Mouse (Mus musculus): Measurements from ENCODE around the gene Gtf2i. TPM values are rescaled to one million over a fixed set of nuclear protein-coding genes. Genes with fewer than 3 reads are reported as not detected.
A peak's percentile ranks its signal among the peaks of the same experiment; 100 is the strongest.

Gtf2i gene
- polyA plus RNA-seq, 1 experiment from 2014 or later, result 232 TPM

- WGBS, result 91% methylated on average over 10 of the region's 10 CpGs
- no peaks in the 10 kb centered on the region for H3K9me3 ChIP-seq
- no peak overlapping the region for H3K27ac ChIP-seq
- no peaks in the 10 kb centered on the region for H3K4me1 ChIP-seq
- peaks cover 96% of the 10 kb centered on the region for H3K36me3 ChIP-seq
- no peak overlapping the region for H3K4me3 ChIP-seq
- H3K4me2 ChIP-seq (replicated peaks), result no peak overlapping the region
- H3K27me3 ChIP-seq, result no peaks in the 10 kb centered on the region
- no peak overlapping the region for H3K9ac ChIP-seq
- ATAC-seq (ENCODE audit: insufficient number of reproducible peaks, insufficient read depth, low FRiP score, low TSS enrichment), result no peak
Measured at GRCm38 (mm10) chr5:134255294-134255693, 59.3 kb downstream of the Gtf2i start.

GRCm38 (mm10) chr5:134253806-134254205 lies 60.8 kb downstream of the Gtf2i start:
- WGBS, result 68% methylated on average over 3 of the region's 3 CpGs
- H3K9me3 ChIP-seq, result no peaks in the 10 kb centered on the region
- H3K27me3 ChIP-seq, result no peaks in the 10 kb centered on the region
- H3K36me3 ChIP-seq, result peaks cover 96% of the 10 kb centered on the region
- H3K4me2 ChIP-seq (replicated peaks), result no peak overlapping the region
- no peak for ATAC-seq (ENCODE audit: insufficient number of reproducible peaks, insufficient read depth, low FRiP score, low TSS enrichment)
- H3K4me1 ChIP-seq, result no peaks in the 10 kb centered on the region
- no peak overlapping the region for H3K9ac ChIP-seq
- no peak overlapping the region for H3K4me3 ChIP-seq
- no peak overlapping the region for H3K27ac ChIP-seq

- H3K4me3 ChIP-seq, result no peak overlapping the region
- no peak overlapping the region for H3K4me2 ChIP-seq (replicated peaks)
- H3K4me1 ChIP-seq, result no peaks in the 10 kb centered on the region
- no peak for ATAC-seq (ENCODE audit: insufficient number of reproducible peaks, insufficient read depth, low FRiP score, low TSS enrichment)
- H3K9me3 ChIP-seq, result no peaks in the 10 kb centered on the region
- H3K27ac ChIP-seq, result no peak overlapping the region
- 98% methylated on average over 4 of the region's 4 CpGs for WGBS
- H3K36me3 ChIP-seq, result peaks cover 99% of the 10 kb centered on the region
- H3K9ac ChIP-seq, result no peak overlapping the region
- no peaks in the 10 kb centered on the region for H3K27me3 ChIP-seq
Measured at GRCm38 (mm10) chr5:134251083-134251482, 63.5 kb downstream of the Gtf2i start.

GRCm38 (mm10) chr5:134250601-134251000 lies 64.0 kb downstream of the Gtf2i start:
- Histone ChIP-seq H3K9ac (no peak overlapping the region), H3K27ac (no peak overlapping the region), H3K4me3 (no peak overlapping the region), H3K9me3 (no peaks in the 10 kb centered on the region), H3K4me1 (no peaks in the 10 kb centered on the region), H3K4me2 (replicated peaks) (no peak overlapping the region), H3K27me3 (no peaks in the 10 kb centered on the region), H3K36me3 (peaks cover 99% of the 10 kb centered on the region)
- ATAC-seq (ENCODE audit: insufficient number of reproducible peaks, insufficient read depth, low FRiP score, low TSS enrichment), result no peak
- 97% methylated on average over 3 of the region's 3 CpGs for WGBS

GRCm38 (mm10) chr5:134249245-134249649 lies 65.3 kb downstream of the Gtf2i start:
- Histone ChIP-seq H3K4me3 (no peak overlapping the region), H3K4me1 (no peaks in the 10 kb centered on the region), H3K4me2 (replicated peaks) (no peak overlapping the region), H3K9me3 (no peaks in the 10 kb centered on the region), H3K9ac (no peak overlapping the region), H3K27ac (no peak overlapping the region), H3K36me3 (peaks cover 99% of the 10 kb centered on the region), H3K27me3 (no peaks in the 10 kb centered on the region)
- no peak for ATAC-seq (ENCODE audit: insufficient number of reproducible peaks, insufficient read depth, low FRiP score, low TSS enrichment)
- 89% methylated on average over 8 of the region's 8 CpGs for WGBS

- Histone ChIP-seq H3K27me3 (no peaks in the 10 kb centered on the region), H3K4me1 (no peaks in the 10 kb centered on the region), H3K9me3 (no peaks in the 10 kb centered on the region), H3K4me2 (replicated peaks) (no peak overlapping the region), H3K9ac (no peak overlapping the region), H3K27ac (no peak overlapping the region), H3K4me3 (no peak overlapping the region), H3K36me3 (peaks cover 99% of the 10 kb centered on the region)
- ATAC-seq (ENCODE audit: insufficient number of reproducible peaks, insufficient read depth, low FRiP score, low TSS enrichment), result no peak
- WGBS, result 86% methylated on average over 14 of the region's 14 CpGs
Measured at GRCm38 (mm10) chr5:134248608-134249244, 65.8 kb downstream of the Gtf2i start.

- Histone ChIP-seq H3K27me3 (no peaks in the 10 kb centered on the region), H3K4me1 (no peaks in the 10 kb centered on the region), H3K9ac (no peak overlapping the region), H3K4me2 (replicated peaks) (no peak overlapping the region), H3K27ac (no peak overlapping the region), H3K4me3 (no peak overlapping the region), H3K36me3 (peaks cover 100% of the 10 kb centered on the region), H3K9me3 (no peaks in the 10 kb centered on the region)
- WGBS, result 90% methylated on average over 5 of the region's 5 CpGs
- no peak for ATAC-seq (ENCODE audit: insufficient number of reproducible peaks, insufficient read depth, low FRiP score, low TSS enrichment)
Measured at GRCm38 (mm10) chr5:134246146-134246545, 68.4 kb downstream of the Gtf2i start.

- Histone ChIP-seq H3K9ac (no peak overlapping the region), H3K4me1 (no peaks in the 10 kb centered on the region), H3K4me3 (no peak overlapping the region), H3K27me3 (no peaks in the 10 kb centered on the region), H3K9me3 (no peaks in the 10 kb centered on the region), H3K36me3 (peaks cover 100% of the 10 kb centered on the region), H3K4me2 (replicated peaks) (no peak overlapping the region), H3K27ac (no peak overlapping the region)
- no peak for ATAC-seq (ENCODE audit: insufficient number of reproducible peaks, insufficient read depth, low FRiP score, low TSS enrichment)
- 93% methylated on average over 5 of the region's 5 CpGs for WGBS
Measured at GRCm38 (mm10) chr5:134244890-134245289, 69.7 kb downstream of the Gtf2i start.

GRCm38 (mm10) chr5:134243661-134244436 lies 70.7 kb downstream of the Gtf2i start:
- H3K4me3 ChIP-seq, result no peak overlapping the region
- H3K27me3 ChIP-seq, result no peaks in the 10 kb centered on the region
- 94% methylated on average over 26 of the region's 26 CpGs for WGBS
- H3K36me3 ChIP-seq, result peaks cover 100% of the 10 kb centered on the region
- ATAC-seq (ENCODE audit: insufficient number of reproducible peaks, insufficient read depth, low FRiP score, low TSS enrichment), result no peak
- H3K4me2 ChIP-seq (replicated peaks), result no peak overlapping the region
- no peaks in the 10 kb centered on the region for H3K4me1 ChIP-seq
- no peak overlapping the region for H3K9ac ChIP-seq
- no peak overlapping the region for H3K27ac ChIP-seq
- no peaks in the 10 kb centered on the region for H3K9me3 ChIP-seq

- H3K4me1 ChIP-seq, result no peaks in the 10 kb centered on the region
- no peak overlapping the region for H3K4me2 ChIP-seq (replicated peaks)
- no peaks in the 10 kb centered on the region for H3K9me3 ChIP-seq
- no peak overlapping the region for H3K9ac ChIP-seq
- no peaks in the 10 kb centered on the region for H3K27me3 ChIP-seq
- peaks cover 100% of the 10 kb centered on the region for H3K36me3 ChIP-seq
- no peak for ATAC-seq (ENCODE audit: insufficient number of reproducible peaks, insufficient read depth, low FRiP score, low TSS enrichment)
- WGBS, result 85% methylated on average over 5 of the region's 5 CpGs
- H3K4me3 ChIP-seq, result no peak overlapping the region
- no peak overlapping the region for H3K27ac ChIP-seq
Measured at GRCm38 (mm10) chr5:134241831-134242230, 72.7 kb downstream of the Gtf2i start.

- H3K27ac ChIP-seq, result 0 out of 2 replicates have a peak overlapping the region, but pooled peaks have one; percentile 23
- no peak overlapping the region for H3K9ac ChIP-seq
- no peaks in the 10 kb centered on the region for H3K9me3 ChIP-seq
- no peaks in the 10 kb centered on the region for H3K27me3 ChIP-seq
- 80% methylated on average over 28 of the region's 28 CpGs for WGBS
- H3K4me1 ChIP-seq, result peaks cover 27% of the 10 kb centered on the region
- no peak for ATAC-seq (ENCODE audit: insufficient number of reproducible peaks, insufficient read depth, low FRiP score, low TSS enrichment)
- no peak overlapping the region for H3K4me2 ChIP-seq (replicated peaks)
- peaks cover 73% of the 10 kb centered on the region for H3K36me3 ChIP-seq
- H3K4me3 ChIP-seq, result no peak overlapping the region
Measured at GRCm38 (mm10) chr5:134237936-134238760, 76.4 kb downstream of the Gtf2i start.

Data from embryonic facial prominence, embryonic 12.5 days (tissue).